Mouse (Mus musculus): Measurements from ENCODE around the gene Itgb3.

The Itgb3 gene

DNA sequence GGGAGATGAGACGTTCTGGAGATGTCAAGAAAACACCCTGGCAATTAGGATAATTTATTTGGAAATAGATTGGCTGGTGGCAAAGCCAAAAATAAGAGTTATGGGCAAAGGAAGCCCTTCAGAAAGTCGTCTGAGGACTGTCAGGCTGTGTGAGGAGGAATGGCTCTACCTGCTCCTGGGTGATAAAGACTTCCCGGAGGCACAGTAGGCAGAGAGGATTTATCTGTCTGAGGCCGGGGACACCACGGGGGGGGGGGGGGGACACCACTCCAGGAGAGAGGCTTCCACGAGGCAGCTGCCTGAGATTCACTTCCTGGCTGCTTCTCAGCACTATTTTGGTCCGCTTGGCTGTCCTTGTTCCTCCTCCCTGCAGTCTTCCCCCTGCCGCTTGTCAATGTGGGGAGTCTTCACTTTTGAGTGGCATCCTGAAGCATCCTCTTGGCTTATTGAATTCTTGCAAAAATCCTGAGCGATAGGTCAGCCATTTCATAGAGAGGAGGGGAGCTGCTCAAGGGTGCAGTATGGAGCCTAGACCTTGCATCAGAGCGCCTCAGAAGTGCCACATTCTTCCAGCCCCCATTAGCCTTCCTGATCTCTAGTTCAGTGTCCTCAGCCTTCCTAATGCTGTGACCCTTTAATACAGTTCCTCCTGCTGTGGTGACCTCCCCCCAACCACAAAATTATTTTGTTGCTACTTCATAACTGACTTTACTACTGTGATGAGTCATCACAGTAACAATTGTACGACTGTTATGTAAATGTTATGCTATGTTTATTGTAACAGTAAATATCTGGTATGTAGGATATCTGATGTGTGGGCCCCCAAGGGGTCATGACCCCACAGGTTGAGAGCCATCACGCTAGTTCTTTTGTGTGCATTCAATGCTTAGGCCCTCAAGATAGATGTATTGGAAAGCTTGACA is 14.5 kb downstream of the Itgb3 start:
- DNase-seq: no peak

DNA sequence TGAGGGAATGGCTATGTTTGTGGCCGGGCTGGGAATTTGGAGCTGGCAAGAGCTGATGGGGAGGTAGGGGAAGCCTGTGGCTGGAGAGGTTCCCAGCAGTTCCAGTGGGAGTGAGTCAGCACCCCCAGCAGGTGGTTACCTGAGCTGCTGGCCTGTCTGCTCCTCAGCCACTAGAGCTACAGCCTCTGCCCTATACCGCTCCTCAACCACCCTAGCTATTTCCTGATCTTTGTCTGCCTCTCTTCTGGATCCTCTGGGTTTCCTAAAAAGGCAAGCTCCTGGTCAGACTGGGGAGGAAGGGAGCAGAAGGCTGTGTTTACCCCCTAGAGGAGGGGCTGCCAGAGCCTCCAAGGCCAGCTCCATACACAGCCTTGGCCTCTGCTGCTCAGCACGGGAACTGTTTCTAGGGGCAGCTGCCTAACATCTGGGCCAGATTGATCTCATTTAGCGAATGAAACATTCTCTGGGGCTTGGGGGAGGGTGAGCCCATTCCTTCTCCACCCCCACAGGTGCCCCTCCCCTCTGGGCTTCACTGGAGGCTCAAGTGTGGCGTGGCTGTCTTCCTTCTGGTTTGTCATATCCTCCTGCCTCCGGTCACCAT is 17.1 kb downstream of the Itgb3 start:
- DNase-seq: peak in 1 of 2 experiments; percentile 49

DNA sequence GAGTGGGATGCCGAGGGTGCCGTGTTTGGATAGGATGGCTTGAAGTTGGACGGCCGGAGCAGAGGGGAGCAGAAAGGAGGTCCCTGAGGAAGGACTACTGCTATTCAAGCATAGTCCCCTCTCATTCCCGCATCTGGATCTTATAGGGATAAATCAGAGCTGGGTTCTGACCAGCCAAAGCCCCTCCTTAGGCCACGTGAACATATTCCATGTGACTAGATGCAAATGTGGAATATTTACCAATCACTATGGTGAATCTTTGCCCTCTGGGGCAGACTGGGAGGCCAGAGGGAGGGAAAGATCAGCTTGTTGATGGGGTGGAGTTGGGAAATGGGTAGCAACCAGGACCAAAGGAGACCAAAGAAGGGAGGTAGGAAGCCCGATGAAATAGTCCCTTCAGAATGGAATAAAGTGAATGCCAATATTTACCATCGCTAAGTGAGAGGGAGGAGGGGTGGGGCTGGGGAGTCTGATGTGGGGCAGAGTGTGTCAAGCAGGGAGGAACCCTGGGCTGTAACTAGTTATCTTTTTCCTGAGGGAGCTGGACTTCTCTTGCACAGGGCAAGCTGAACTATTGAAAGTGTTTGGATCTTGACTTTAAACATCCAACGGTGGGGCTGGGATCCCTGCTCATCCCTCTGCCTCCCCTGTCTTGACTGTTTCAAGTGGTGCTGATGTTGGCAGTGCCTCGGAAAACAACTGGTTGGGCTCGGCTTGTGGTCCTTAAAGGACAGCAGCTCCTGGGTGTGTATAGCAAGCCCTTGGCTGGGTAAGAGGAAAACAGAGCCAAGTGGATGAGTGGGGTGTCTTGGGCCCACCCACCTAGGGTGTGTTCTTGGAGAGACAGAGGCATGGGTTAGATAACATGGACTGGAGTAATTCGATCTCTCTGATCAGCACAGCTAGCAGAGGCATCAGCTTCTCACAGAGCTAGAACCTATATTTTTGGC is 17.9 kb downstream of the Itgb3 start:
- DNase-seq: no peak

DNA sequence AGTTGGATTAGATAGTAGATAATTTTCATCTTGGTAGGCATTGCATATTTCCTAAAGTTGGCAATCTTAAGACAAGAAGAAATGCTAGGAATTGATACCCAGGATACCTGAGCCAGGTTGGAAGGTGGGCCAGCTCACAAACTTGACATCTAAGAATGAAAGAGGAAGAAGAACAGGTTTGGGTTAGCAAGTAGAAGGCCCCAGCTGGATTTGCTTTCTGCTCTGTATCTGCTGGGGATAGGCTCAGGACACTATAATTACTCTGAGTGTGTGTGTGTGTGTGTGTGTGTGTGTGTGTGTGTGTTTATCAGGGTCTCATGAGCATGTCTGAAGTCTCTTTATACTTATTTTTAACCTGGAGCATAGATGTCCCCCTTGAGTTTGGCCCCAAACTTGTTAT is 18.8 kb downstream of the Itgb3 start:
- no peak for DNase-seq

GRCm38 (mm10) chr11:104627616-104628301 is 20.0 kb downstream of the Itgb3 start:
- no peak for DNase-seq

DNA sequence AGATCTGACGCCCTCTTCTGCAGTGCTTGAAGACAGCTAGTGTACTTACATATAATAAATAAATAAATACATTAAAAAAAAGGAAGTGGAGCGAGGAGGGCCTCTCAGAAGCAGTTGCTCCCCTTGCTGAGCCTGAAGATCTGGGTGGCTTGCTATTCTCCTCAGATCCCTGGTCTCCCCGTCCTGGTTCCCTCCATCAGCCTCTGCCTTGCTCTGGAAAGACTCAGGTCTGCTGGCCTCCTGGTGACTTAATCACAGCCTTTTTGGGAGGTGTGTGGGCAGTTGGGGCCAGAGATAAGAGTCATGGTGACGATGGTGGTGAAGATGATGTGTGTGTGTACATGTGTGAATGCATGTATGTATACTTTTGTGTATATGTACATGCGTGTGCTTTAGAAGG is 20.8 kb downstream of the Itgb3 start:
- no peak for DNase-seq

- DNase-seq: peak; percentile 83 to 86
These were observed 22.5 kb downstream of the Itgb3 start for GRCm38 (mm10) chr11:104630185-104630835.

GRCm38 (mm10) chr11:104631306-104631705 is 23.5 kb downstream of the Itgb3 start:
- DNase-seq: no peak

GRCm38 (mm10) chr11:104637010-104637409 is 29.2 kb downstream of the Itgb3 start:
- DNase-seq: no peak

GRCm38 (mm10) chr11:104638006-104638405 is 30.2 kb downstream of the Itgb3 start:
- DNase-seq: no peak

- no peak for DNase-seq
These were observed 31.1 kb downstream of the Itgb3 start for GRCm38 (mm10) chr11:104638906-104639305.

- no peak for DNase-seq
These were observed 31.8 kb downstream of the Itgb3 start for GRCm38 (mm10) chr11:104639634-104640033.

DNA sequence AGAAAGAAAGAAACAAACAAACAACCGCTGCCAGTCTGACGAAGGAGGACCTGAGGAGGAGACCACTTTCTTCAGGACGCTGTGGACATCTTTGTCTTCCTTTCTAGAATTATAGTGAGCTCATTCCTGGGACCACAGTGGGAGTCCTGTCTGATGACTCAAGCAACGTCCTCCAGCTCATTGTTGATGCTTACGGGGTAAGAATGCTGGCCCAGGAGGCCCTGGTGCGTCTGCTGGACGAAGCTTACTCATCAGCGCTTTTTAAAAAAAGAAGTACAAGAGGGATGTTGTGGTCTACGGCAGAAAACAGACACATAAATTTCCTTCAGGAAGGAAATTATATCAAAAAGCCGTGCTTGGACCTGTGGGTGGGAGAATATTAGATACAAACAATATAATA is 33.1 kb downstream of the Itgb3 start:
- no peak for DNase-seq

GRCm38 (mm10) chr11:104643236-104643635 is 35.4 kb downstream of the Itgb3 start:
- DNase-seq: no peak

GRCm38 (mm10) chr11:104645402-104645801 is 37.6 kb downstream of the Itgb3 start:
- no peak for DNase-seq

GRCm38 (mm10) chr11:104646173-104646572 is 38.4 kb downstream of the Itgb3 start:
- no peak for DNase-seq

DNA sequence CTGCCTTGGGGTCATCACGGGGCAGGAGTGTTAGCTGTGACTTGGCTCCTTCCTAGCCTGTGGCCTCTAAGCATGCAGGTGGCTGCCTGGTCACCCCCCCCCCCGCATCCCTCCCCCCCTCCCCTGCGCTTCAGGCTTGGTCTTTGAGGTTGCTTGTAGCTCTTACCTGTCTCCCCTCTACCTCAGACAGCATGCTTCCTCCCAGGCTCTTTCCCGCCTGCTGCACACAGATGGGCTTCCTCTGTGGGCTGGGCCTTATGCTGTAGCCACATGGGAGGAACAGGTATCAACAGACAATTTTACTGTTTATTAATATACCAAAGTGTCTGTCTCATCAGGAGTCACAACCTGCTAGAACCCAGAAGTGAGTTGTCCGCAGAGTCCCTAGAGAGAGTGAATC is 38.8 kb downstream of the Itgb3 start:
- DNase-seq: no peak

DNA sequence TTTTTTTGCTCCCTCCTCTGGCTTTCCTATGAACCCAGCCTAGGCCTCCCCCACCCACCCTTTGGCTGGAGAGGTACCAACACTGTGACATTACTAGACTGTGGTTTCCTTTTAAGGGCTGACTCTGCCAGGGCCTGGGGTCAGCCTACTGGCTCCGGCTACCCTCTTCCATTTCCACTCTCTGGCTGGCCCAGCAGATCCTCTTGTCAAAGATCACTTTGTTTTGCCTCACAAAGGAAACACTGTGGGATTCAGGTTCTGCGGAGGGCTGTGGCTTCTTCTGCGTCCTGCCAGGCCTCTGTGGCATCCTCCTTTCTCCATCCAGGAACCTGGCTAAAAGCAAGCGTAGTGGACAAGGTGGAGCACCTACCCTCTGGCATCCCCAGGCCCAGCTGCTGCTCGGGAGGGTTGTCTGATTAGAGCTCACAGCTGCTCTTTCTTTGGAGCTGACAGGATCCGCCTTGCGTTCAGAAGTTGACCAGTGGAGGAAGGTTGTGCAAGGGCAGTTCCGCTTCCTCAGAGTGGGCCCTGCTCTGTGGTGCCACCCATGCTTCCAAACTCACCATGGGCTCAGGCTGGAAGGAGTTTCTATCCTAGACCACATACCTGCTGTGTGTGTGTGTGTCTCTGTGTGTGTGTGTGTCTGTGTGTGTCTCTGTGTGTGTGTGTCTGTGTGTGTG is 39.5 kb downstream of the Itgb3 start:
- no peak for DNase-seq

- peak; percentile 42 to 73 for DNase-seq
These were observed 40.8 kb downstream of the Itgb3 start for GRCm38 (mm10) chr11:104648571-104648970.

DNA sequence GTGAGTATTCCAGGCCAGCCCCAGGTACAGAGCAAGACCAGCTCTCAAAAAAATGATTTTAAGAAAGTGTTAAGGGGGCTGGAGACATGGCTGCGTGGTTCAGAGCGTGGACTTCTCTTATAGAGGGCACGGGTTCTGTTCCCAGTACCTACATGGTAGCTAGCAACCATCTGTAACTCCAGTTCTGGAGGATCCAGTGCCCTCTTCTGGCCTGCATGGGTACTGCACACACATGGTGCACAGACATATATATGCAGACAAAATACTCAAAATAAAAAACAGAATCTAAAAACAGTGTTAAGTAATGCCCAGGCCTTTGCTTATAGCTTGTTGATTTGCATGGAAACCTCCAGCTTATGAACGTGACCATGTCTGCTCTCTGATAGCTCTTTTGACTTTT is 52.8 kb downstream of the Itgb3 start:
- no peak for DNase-seq

- no peak for DNase-seq
These were observed 53.3 kb downstream of the Itgb3 start for GRCm38 (mm10) chr11:104661106-104661505.

All from cerebellum, postnatal 14 days (tissue).